Mouse (Mus musculus): ENCODE measurements around the gene Cox15. TPM values are rescaled to one million over a fixed set of nuclear protein-coding genes. Genes with fewer than 3 reads are reported as not detected.

Cox15 gene
- polyA plus RNA-seq, 1 experiment from 2014 or later, result 4.5 TPM

DNA sequence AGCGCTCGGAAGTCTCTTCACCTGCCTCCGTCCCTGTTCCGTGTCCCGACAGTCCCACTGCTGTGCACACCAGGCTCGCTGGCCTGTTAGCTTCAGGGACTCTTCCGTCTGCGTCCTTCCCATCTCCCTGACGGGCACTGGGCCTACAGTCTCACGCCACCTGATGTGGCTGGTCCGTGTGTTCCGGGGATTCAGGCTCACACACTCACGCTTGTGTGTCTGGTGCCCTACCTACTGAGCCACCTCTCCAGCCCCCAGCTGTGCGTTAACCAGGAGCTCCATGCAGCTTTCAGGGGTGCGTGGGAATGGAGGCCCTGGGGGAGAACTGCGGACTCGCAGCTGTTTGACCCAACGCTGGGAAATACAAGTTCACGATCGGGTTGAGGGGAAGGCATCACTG is 28.6 kb downstream of the Cox15 start:
- H3K4me1 ChIP-seq (ENCODE audit: insufficient read depth, low read depth, low read length), result no peaks in the 10 kb centered on the region
- ATAC-seq (no peak), DNase-seq (ENCODE audit: low spot score) (no peak)
- no peak overlapping the region for H3K27ac ChIP-seq (ENCODE audit: low read length)
- TF ChIP-seq EP300 (IDR thresholded peaks at IDR 0.05), result no peak
- no peak for TF ChIP-seq CTCF (IDR thresholded peaks at IDR 0.05)
- H3K4me2 ChIP-seq (replicated peaks; ENCODE audit: low read depth, low read length), result no peak overlapping the region
- no peaks in the 10 kb centered on the region for H3K9me3 ChIP-seq (ENCODE audit: low read length)
- H3K9ac ChIP-seq (replicated peaks; ENCODE audit: low read depth), result no peak overlapping the region
- H3K27me3 ChIP-seq (replicated peaks; ENCODE audit: insufficient read depth, low read length), result no peaks in the 10 kb centered on the region
- H3K4me3 ChIP-seq (ENCODE audit: low read depth, low read length), result no peak overlapping the region
- WGBS, result 96% methylated on average over 20 of the region's 20 CpGs
- H3K36me3 ChIP-seq (ENCODE audit: insufficient read depth, low read length), result peaks cover 30% of the 10 kb centered on the region

DNA sequence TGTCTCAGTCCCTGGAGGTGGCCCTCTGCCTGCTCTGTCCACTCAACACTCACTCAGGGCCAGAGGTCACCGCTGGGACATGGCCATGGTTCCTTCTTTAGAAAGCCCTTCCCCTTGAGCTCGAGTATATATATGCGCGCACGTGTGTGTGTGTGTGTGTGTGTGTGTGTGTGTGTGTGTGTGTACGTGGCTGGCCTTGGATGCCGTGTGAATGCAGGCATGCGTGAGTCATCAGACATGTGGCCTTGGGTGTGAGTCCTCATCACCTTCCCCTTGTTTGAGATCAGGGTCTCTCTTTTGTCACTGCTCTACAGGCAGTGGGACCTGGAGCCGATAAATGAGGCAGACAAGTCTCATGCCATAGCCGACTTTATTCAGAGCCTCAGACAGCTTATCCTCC is 29.3 kb downstream of the Cox15 start:
- H3K4me2 ChIP-seq (replicated peaks; ENCODE audit: low read depth, low read length), result no peak overlapping the region
- no peak overlapping the region for H3K27ac ChIP-seq (ENCODE audit: low read length)
- H3K4me3 ChIP-seq (ENCODE audit: low read depth, low read length), result no peak overlapping the region
- no peak overlapping the region for H3K9ac ChIP-seq (replicated peaks; ENCODE audit: low read depth)
- TF ChIP-seq CTCF (IDR thresholded peaks at IDR 0.05) (no peak), EP300 (IDR thresholded peaks at IDR 0.05) (no peak)
- ATAC-seq (no peak), DNase-seq (ENCODE audit: low spot score) (no peak)
- WGBS, result 71% methylated on average over 10 of the region's 10 CpGs
- H3K36me3 ChIP-seq (ENCODE audit: insufficient read depth, low read length), result peaks cover 30% of the 10 kb centered on the region
- no peaks in the 10 kb centered on the region for H3K27me3 ChIP-seq (replicated peaks; ENCODE audit: insufficient read depth, low read length)
- no peaks in the 10 kb centered on the region for H3K4me1 ChIP-seq (ENCODE audit: insufficient read depth, low read depth, low read length)
- H3K9me3 ChIP-seq (ENCODE audit: low read length), result no peaks in the 10 kb centered on the region

- Histone ChIP-seq H3K27me3 (replicated peaks; ENCODE audit: insufficient read depth, low read length) (no peaks in the 10 kb centered on the region), H3K9me3 (ENCODE audit: low read length) (no peaks in the 10 kb centered on the region), H3K4me3 (ENCODE audit: low read depth, low read length) (no peak overlapping the region), H3K9ac (replicated peaks; ENCODE audit: low read depth) (no peak overlapping the region), H3K36me3 (ENCODE audit: insufficient read depth, low read length) (peaks cover 25% of the 10 kb centered on the region), H3K4me2 (replicated peaks; ENCODE audit: low read depth, low read length) (no peak overlapping the region), H3K27ac (ENCODE audit: low read length) (no peak overlapping the region), H3K4me1 (ENCODE audit: insufficient read depth, low read depth, low read length) (no peaks in the 10 kb centered on the region)
- no peak for TF ChIP-seq EP300 (IDR thresholded peaks at IDR 0.05)
- TF ChIP-seq CTCF (IDR thresholded peaks at IDR 0.05), result no peak
- no peak for ATAC-seq
- no peak for DNase-seq (ENCODE audit: low spot score)
- WGBS, result 76% methylated on average over 8 of the region's 8 CpGs
These were observed 29.9 kb downstream of the Cox15 start for GRCm38 (mm10) chr19:43722891-43723290.

DNA sequence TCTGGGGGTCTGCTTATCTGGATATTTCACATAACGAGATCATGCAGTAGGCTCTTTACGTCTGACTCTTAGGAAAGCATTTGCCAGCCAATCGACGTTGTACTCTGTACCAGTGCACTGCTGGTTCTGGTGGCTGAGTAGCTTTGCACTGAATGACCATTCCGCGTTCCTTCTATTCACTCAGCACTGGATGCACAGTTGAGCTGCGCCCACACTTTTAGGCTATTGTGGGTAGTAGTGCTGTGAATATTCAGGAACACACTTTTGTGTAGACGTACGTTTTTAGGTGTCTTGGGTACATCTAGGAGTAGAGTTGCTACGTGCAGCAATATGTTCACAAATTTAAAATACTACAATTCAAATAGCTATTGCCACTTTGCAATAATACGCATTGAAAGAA is 32.7 kb downstream of the Cox15 start:
- peaks cover 5% of the 10 kb centered on the region for H3K36me3 ChIP-seq (ENCODE audit: insufficient read depth, low read length)
- H3K4me1 ChIP-seq (ENCODE audit: insufficient read depth, low read depth, low read length), result no peaks in the 10 kb centered on the region
- TF ChIP-seq EP300 (IDR thresholded peaks at IDR 0.05), result no peak
- no peak for TF ChIP-seq CTCF (IDR thresholded peaks at IDR 0.05)
- H3K9me3 ChIP-seq (ENCODE audit: low read length), result no peaks in the 10 kb centered on the region
- H3K4me2 ChIP-seq (replicated peaks; ENCODE audit: low read depth, low read length), result no peak overlapping the region
- no peak overlapping the region for H3K27ac ChIP-seq (ENCODE audit: low read length)
- H3K9ac ChIP-seq (replicated peaks; ENCODE audit: low read depth), result no peak overlapping the region
- no peak overlapping the region for H3K4me3 ChIP-seq (ENCODE audit: low read depth, low read length)
- H3K27me3 ChIP-seq (replicated peaks; ENCODE audit: insufficient read depth, low read length), result no peaks in the 10 kb centered on the region
- no peak for ATAC-seq
- no peak for DNase-seq (ENCODE audit: low spot score)
- WGBS, result 94% methylated on average over 11 of the region's 11 CpGs

DNA sequence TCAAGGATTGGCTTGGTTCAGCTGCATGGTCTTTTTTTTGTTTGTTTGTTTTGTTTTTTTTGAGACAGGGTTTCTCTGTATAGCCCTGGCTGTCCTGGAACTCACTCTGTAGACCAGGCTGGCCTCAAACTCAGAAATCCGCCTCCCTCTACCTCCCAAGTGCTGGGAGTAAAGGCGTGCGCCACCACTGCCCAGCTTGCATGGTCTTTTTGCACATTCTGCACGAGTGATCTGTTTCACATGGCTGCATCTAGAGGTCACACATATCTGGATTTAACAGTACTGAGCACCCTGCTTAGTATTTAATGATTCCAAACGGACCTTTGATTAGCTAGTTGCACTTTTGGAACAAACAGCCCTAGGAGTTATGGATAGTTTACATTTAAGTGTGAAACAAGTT is 40.8 kb downstream of the Cox15 start:
- no peaks in the 10 kb centered on the region for H3K27me3 ChIP-seq (replicated peaks; ENCODE audit: insufficient read depth, low read length)
- H3K36me3 ChIP-seq (ENCODE audit: insufficient read depth, low read length), result no peaks in the 10 kb centered on the region
- ATAC-seq, result no peak
- TF ChIP-seq CTCF (IDR thresholded peaks at IDR 0.05) (no peak), EP300 (IDR thresholded peaks at IDR 0.05) (no peak)
- no peak overlapping the region for H3K4me3 ChIP-seq (ENCODE audit: low read depth, low read length)
- H3K4me2 ChIP-seq (replicated peaks; ENCODE audit: low read depth, low read length), result no peak overlapping the region
- H3K27ac ChIP-seq (ENCODE audit: low read length), result no peak overlapping the region
- H3K9ac ChIP-seq (replicated peaks; ENCODE audit: low read depth), result no peak overlapping the region
- WGBS, result 78% methylated on average over 5 of the region's 5 CpGs
- no peak for DNase-seq (ENCODE audit: low spot score)
- H3K9me3 ChIP-seq (ENCODE audit: low read length), result no peaks in the 10 kb centered on the region
- H3K4me1 ChIP-seq (ENCODE audit: insufficient read depth, low read depth, low read length), result no peaks in the 10 kb centered on the region

DNA sequence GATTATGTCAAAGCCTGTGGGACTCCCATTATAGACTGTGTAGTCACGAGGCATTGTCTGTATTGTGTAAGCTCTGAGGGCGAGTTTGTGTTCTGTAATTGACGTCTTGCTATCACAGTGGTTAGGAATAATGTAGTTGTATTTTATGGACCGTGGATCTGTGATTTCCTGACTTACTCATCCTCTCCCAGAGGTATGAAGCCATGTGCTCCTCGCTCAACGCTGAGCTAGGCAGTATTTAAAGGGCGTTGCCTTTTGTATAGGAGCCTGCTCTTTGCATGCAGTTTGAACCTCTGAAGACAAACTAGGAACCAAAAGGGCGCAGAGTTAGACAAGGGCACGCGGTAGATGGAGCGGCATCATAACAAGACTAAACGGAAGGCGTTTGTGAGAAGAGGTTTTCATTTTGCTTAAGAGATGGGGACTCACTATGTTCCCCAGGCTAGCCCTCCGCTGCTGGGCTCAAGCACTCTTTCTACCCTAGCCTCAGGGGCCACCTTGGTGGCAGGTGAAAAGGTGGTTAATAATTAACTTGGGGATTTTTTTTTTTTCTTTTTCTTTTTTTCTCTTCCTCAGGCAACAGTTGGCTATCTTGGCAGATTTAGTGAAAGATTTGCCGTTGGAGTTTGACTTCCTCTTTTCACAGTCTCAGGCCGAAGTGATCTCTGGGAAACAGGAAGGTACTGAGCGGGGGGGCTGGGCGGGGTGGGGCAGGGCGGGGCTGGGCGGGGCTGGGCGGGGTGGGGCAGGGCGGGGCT is 41.5 kb downstream of the Cox15 start:
- H3K9me3 ChIP-seq (ENCODE audit: low read length), result no peaks in the 10 kb centered on the region
- H3K27ac ChIP-seq (ENCODE audit: low read length), result no peak overlapping the region
- no peak overlapping the region for H3K4me3 ChIP-seq (ENCODE audit: low read depth, low read length)
- DNase-seq (ENCODE audit: low spot score) (peak; percentile 28), ATAC-seq (no peak)
- H3K36me3 ChIP-seq (ENCODE audit: insufficient read depth, low read length), result no peaks in the 10 kb centered on the region
- H3K9ac ChIP-seq (replicated peaks; ENCODE audit: low read depth), result no peak overlapping the region
- no peaks in the 10 kb centered on the region for H3K4me1 ChIP-seq (ENCODE audit: insufficient read depth, low read depth, low read length)
- H3K27me3 ChIP-seq (replicated peaks; ENCODE audit: insufficient read depth, low read length), result no peaks in the 10 kb centered on the region
- WGBS, result 54% methylated on average over 22 of the region's 22 CpGs
- H3K4me2 ChIP-seq (replicated peaks; ENCODE audit: low read depth, low read length), result no peak overlapping the region
- no peak for TF ChIP-seq CTCF (IDR thresholded peaks at IDR 0.05)
- TF ChIP-seq EP300 (IDR thresholded peaks at IDR 0.05), result no peak

All from lung, postnatal 0 days (tissue).